Mouse (Mus musculus) stomach, postnatal 0 days (tissue): Measurements from ENCODE around the gene Adgrl2. TPM values are rescaled to one million over a fixed set of nuclear protein-coding genes. Genes with fewer than 3 reads are reported as not detected.

ENCODE experiments used
- ATAC-seq: fragments of 200-750 bp; cut with Nextera tagmentation; 2 replicates; pipeline ENCODE4 v1.8.0; 2017; ENCODE audit not compliant: low FRiP score, low TSS enrichment
- DNase-seq: peaks from one replicate; pipeline ENCODE4 v3.0.0-alpha.2; 2016; ENCODE audit warnings: low spot score
- H3K27ac ChIP-seq: fragments of 300-500 bp; sonication (generic); replicated peaks from 2 replicates; pipeline ENCODE4 v1.5.1; 2014; ENCODE audit warnings: mild to moderate bottlenecking, control low read depth
- H3K27me3 ChIP-seq: fragments of 300-500 bp; sonication (generic); 2 replicates; pipeline ENCODE4 v1.6.1; 2014; ENCODE audit warnings: low read length; ENCODE audit not compliant: control insufficient read depth, insufficient read depth
- H3K36me3 ChIP-seq: fragments of 300-500 bp; sonication (generic); 2 replicates; pipeline ENCODE4 v1.6.1; 2014; ENCODE audit warnings: low read length, mixed read lengths; ENCODE audit not compliant: control insufficient read depth, insufficient read depth
- H3K4me1 ChIP-seq: fragments of 300-500 bp; sonication (generic); replicated peaks from 2 replicates; pipeline ENCODE4 v1.6.1; 2014; ENCODE audit warnings: antibody characterized with exemption; ENCODE audit not compliant: control insufficient read depth, insufficient read depth
- H3K4me2 ChIP-seq: fragments of 300-500 bp; sonication (generic); replicated peaks from 2 replicates; pipeline ENCODE4 v1.6.1; 2014; ENCODE audit warnings: low read depth, mild to moderate bottlenecking, control low read depth, moderate library complexity
- H3K4me3 ChIP-seq: fragments of 300-500 bp; sonication (generic); 2 replicates; pipeline ENCODE4 v1.5.1; 2014; ENCODE audit warnings: low read depth, low read length, control low read depth
- H3K9ac ChIP-seq: fragments of 300-500 bp; sonication (generic); 2 replicates; pipeline ENCODE4 v1.6.1; 2014; ENCODE audit warnings: mild to moderate bottlenecking, low read length, control low read depth, mixed read lengths
- H3K9me3 ChIP-seq: fragments of 300-500 bp; sonication (generic); 2 replicates; pipeline ENCODE4 v1.6.1; 2016; ENCODE audit warnings: low read length; ENCODE audit not compliant: control insufficient read depth
- CTCF ChIP-seq: IDR thresholded peaks from 2 replicates; pipeline ENCODE4 v1.5.1; 2016; ENCODE audit warnings: antibody characterized with exemption, low read depth, mild to moderate bottlenecking, moderate library complexity
- EP300 ChIP-seq: optimal IDR thresholded peaks from 2 replicates; pipeline ENCODE3; 2016; ENCODE audit warnings: antibody characterized with exemption
- WGBS: fragments of 180-500 bp; shearing (Covaris S2); extraction: QIAGEN DNeasy Blood & Tissue Kit; methylation state at CpG from one replicate; pipeline ENCODE4 v1.1.7; 2014; 5-methylcytosine and 5-hydroxymethylcytosine counted together
- polyA plus RNA-seq: library from polyadenylated mRNA; unstranded; fragments of >200 nt; fragmentation: Nextera tagmentation; extraction: Ambion mirVana; gene quantifications from 2 replicates; pipeline ENCODE4 v1.2.1, GENCODE M21; 2015

The Adgrl2 gene
- polyA plus RNA-seq, 1 experiment from 2014 or later, result 34.3 TPM

DNA sequence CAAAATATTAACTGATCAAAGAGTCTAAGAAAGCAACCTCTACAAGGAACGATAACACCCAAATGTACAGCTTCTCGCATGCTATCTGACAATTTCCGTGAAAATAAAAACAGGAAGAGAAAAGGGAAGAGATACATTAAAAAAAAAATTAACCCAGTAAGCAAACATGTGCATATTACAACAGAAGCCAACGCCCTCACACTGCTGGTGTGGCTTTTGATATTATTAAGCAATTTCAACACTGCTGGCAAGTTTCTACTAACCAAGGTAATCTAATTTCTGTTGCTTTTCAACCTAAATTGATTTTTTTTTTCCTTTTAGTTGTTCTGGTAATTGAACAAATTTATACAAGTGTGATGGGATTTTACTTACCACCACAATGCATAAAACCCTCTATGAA lies 8.0 kb downstream of the Adgrl2 start:
- ATAC-seq, result no peak
- H3K4me3 ChIP-seq, result no peak overlapping the region
- no peaks in the 10 kb centered on the region for H3K9me3 ChIP-seq
- no peaks in the 10 kb centered on the region for H3K4me1 ChIP-seq
- H3K27ac ChIP-seq, result no peak overlapping the region
- no peak overlapping the region for H3K9ac ChIP-seq
- TF ChIP-seq EP300 (no peak), CTCF (no peak)
- H3K27me3 ChIP-seq, result no peaks in the 10 kb centered on the region
- H3K36me3 ChIP-seq, result no peaks in the 10 kb centered on the region
- H3K4me2 ChIP-seq, result no peak overlapping the region
- 47% methylated on average over 4 of the region's 4 CpGs for WGBS
- DNase-seq, result no peak

DNA sequence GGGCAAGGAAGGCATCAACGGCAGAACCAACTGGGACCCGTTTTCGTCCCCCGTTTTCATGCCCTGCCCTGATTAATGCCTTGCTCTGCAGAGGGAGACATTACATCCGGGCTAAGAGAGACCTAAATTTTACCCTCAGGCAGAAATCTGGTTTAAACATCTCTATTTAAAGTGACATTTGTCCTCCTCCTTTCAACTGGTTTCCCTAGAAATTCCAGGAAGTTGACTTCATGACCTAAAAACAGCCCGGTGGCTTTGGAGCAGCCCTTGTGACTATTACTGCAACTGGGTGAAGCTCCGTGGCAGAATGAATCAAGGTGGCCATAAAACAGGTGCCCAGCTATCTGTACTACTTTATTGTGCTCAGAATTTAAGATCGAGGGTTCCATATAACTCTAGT lies 8.6 kb downstream of the Adgrl2 start:
- DNase-seq (no peak), ATAC-seq (no peak)
- TF ChIP-seq EP300 (no peak), CTCF (no peak)
- H3K9me3 ChIP-seq, result no peaks in the 10 kb centered on the region
- no peak overlapping the region for H3K27ac ChIP-seq
- no peaks in the 10 kb centered on the region for H3K36me3 ChIP-seq
- 56% methylated on average over 8 of the region's 8 CpGs for WGBS
- H3K4me2 ChIP-seq, result no peak overlapping the region
- H3K9ac ChIP-seq, result no peak overlapping the region
- H3K4me3 ChIP-seq, result no peak overlapping the region
- no peaks in the 10 kb centered on the region for H3K27me3 ChIP-seq
- no peaks in the 10 kb centered on the region for H3K4me1 ChIP-seq

DNA sequence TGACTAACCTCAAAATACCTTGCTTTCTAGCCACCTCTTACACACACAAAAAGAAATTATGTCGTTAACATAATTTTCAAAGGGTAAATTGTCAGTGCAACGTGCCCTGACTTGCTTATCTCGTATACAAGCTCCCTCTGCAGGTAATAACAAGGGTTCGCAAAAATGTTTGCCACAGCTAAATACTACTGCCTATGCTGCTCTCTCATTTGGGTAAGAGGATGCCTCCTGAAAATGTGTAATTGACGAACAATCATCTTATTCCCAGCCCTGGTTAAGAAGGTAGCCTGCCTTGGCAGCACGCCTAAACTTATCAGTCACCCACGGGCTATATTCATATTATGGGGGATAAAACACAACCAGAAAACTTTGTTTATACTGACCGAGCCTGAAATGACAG lies 11.8 kb downstream of the Adgrl2 start:
- H3K9ac ChIP-seq, result no peak overlapping the region
- no peak overlapping the region for H3K4me2 ChIP-seq
- no peaks in the 10 kb centered on the region for H3K4me1 ChIP-seq
- DNase-seq, result no peak
- ATAC-seq, result no peak
- TF ChIP-seq EP300, result no peak
- peak; percentile 64 for TF ChIP-seq CTCF
- no peaks in the 10 kb centered on the region for H3K9me3 ChIP-seq
- no peaks in the 10 kb centered on the region for H3K27me3 ChIP-seq
- no peak overlapping the region for H3K4me3 ChIP-seq
- H3K27ac ChIP-seq, result no peak overlapping the region
- H3K36me3 ChIP-seq, result no peaks in the 10 kb centered on the region
- whole genome bisulfite sequencing, result 41% methylated on average over 8 of the region's 8 CpGs

DNA sequence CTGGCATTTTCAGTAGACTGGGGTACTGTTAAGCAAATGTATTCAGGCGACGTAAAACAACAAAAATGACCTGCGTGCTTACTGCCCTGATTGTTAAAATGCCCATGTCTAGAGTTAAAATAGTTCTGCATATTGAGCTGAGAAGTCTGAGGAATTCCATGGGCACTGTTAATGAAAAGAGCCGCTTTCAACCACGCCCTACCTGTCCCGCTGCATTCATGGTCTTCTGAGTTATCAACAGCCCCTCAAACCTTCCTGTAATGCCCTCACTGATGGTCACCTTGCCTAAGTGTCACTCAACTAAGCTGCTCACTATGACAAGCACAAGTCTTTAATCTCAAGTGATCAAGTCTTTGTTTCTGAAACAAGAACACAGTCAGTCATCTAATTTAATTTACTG lies 12.5 kb downstream of the Adgrl2 start:
- ATAC-seq, result no peak
- 68% methylated on average over 6 of the region's 6 CpGs for WGBS
- Histone ChIP-seq H3K27ac (no peak overlapping the region), H3K4me2 (peak overlapping the region; percentile 27), H3K9ac (no peak overlapping the region), H3K9me3 (no peaks in the 10 kb centered on the region), H3K36me3 (no peaks in the 10 kb centered on the region), H3K4me3 (no peak overlapping the region), H3K27me3 (no peaks in the 10 kb centered on the region), H3K4me1 (no peaks in the 10 kb centered on the region)
- no peak for DNase-seq
- TF ChIP-seq EP300, result no peak
- TF ChIP-seq CTCF, result no peak

DNA sequence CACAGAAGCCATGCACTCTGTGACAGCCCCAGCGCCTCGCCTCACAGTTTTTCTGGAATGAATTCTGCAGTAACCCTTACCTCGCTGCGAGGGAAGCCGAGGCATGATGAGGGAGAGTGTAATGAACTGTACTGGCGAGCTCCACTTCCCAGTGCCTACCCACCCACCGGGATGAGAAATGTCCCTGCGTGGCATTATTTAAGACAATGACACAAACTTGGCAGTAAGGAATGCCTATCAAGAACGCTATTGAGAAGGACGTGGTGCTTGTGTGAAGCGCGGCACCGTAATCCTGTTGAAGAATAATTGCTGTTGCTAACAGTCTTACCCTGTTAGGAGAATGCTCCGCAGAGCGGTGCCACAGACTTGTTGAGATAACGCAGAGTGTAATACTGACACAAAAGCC lies 13.2 kb downstream of the Adgrl2 start:
- Histone ChIP-seq H3K27ac (no peak overlapping the region), H3K9me3 (no peaks in the 10 kb centered on the region), H3K4me1 (no peaks in the 10 kb centered on the region), H3K4me2 (peak overlapping the region; percentile 27), H3K36me3 (no peaks in the 10 kb centered on the region), H3K9ac (no peak overlapping the region), H3K27me3 (no peaks in the 10 kb centered on the region), H3K4me3 (peak overlapping the region; percentile 20; the same call in 1 of the 2 replicates)
- WGBS, result 37% methylated on average over 16 of the region's 16 CpGs
- TF ChIP-seq CTCF, result no peak
- no peak for ATAC-seq
- DNase-seq, result no peak

DNA sequence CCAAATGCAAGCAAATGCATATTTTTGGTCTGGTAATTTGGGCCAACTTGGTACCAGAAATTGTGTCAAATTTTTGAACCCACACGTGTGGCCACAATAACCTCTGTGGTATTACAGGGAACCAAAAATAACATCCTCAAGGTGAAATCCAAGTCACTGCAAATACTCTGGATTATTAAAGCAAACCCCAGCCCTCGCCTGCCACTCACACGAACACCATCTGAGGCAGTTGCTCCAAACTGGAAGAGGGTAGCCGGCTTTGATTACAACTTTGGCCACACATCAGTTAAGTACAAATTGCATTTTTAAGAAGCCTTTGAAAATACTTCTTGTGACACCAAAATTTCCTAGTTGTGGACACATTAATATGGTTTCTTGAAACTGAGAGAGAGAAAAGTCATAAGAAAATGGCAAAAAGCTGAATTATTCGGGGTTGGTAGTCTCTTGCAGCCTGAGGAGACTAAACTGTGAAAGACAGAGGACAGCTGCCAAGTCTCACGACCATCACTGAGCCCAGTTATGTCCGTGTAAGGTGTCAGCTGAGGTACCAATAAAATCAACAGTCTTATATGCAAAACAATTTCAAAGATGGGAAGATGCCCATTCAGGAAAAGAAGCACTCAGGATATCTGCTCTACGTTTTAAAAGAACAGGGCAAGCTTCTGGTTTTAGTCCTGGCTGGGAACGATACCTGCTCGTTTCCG lies 18.3 kb downstream of the Adgrl2 start:
- Histone ChIP-seq H3K4me2 (no peak overlapping the region), H3K27ac (no peak overlapping the region), H3K27me3 (no peaks in the 10 kb centered on the region), H3K4me3 (no peak overlapping the region), H3K36me3 (no peaks in the 10 kb centered on the region), H3K9me3 (no peaks in the 10 kb centered on the region), H3K9ac (no peak overlapping the region), H3K4me1 (no peaks in the 10 kb centered on the region)
- TF ChIP-seq EP300 (no peak), CTCF (no peak)
- WGBS, result 70% methylated on average over 11 of the region's 11 CpGs
- ATAC-seq, result no peak
- no peak for DNase-seq
